Mouse (Mus musculus): ENCODE measurements at regions not wholly inside any gene's neighbourhood (a gene's known extent, or its start where the extent isn't known, plus 50 kb on each side); places are given as distances from the start of the nearest gene placed in this dataset.
A peak's percentile ranks its signal among the peaks of the same experiment; 100 is the strongest.

DNA sequence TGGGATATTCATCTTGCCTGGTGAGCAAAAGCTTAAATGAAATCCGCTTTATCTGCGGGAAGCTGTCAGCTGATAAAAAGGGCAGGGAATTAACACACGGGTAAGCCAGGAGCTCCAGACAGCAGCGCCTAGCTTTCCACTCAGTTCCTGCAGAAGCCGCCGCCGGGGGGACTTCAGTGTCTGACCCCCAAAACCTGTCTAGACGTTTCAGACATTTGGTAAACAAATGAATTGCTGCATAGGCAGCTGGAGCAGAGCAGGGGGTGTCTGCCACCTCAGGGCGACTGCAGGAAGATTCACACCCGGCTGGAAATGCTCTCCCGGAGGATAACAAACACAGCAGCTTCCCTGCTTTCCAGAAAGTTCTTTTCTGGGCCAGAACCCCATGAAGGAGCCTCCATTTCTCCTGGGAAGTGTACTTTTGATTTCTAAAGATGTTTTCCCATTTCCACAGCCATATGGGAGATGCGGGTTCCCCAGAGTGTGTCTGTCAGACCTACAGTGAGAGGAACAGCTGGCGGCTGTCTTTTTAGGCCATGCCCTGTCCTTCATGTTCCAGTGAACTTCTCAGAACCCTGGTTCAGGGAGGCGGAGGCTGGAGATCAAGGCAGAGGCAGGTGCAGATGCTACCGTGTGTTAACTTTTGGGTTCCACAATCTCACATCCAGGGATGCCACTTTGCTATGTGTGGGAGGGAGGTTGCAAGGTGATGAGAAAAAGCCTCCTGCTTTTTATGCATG lies 58.7 kb upstream of the Pmepa1 start:
- DNase-seq = no peak

DNA sequence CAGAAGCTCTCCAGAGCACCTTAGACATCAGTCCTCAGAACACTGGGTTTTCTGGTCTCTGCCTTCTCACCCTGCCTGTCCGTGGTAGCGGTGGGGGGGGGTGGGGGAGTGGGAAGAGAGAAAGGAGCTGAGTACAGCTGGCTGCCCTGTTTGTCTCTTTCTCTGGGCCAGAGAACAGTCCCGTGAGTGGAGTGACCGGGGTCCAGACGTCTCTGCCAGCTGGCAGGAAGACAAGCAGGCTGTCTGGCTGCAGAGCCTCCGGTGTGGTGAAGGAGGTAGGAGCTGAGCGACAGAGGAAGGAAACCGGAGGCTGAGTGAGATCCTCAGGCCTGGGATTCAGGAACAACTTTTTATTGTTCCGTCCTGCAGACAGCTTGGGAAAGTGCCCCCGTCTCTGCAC lies 59.5 kb upstream of the Pmepa1 start:
- DNase-seq = peak; percentile 13

DNA sequence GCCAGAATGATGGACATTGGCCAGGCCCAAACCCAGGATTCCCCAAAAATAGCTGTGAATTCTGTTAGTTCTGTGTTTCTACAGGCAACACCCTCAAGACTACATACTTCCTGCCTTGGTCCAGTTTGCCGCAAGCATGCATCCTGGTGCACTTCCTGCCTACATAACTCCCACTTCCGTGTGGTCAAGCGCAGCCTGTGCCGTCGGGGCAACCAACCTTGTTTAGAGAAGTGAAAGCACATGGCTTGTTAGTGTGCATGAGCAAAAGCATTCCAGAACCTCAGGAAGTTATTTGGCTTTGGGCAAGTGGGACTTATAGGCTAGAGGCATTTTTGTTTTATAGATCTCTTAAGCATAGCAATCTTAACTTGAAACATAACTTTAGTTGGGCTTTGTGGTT lies 61.3 kb upstream of the Pmepa1 start:
- no peak for DNase-seq

DNA sequence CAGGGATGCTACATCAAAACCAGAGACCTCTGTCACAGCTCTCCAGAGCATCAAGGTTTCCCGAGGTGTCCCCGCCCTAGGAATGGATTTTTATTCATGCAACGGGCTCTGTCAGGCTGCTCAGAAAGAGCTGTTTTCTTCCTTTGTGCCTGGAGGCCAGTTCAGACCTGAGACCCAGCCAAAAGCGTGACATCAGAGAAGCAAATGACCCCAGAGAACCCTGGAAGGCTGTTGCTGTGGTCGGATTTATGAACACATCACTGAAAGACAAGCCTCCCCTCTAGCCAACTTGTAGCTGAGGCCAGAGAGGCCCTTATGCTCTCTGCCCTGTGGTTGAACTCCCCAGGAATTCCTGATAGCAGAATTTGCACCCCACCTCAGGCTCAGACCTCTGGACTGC lies 62.3 kb upstream of the Pmepa1 start:
- DNase-seq = no peak

DNA sequence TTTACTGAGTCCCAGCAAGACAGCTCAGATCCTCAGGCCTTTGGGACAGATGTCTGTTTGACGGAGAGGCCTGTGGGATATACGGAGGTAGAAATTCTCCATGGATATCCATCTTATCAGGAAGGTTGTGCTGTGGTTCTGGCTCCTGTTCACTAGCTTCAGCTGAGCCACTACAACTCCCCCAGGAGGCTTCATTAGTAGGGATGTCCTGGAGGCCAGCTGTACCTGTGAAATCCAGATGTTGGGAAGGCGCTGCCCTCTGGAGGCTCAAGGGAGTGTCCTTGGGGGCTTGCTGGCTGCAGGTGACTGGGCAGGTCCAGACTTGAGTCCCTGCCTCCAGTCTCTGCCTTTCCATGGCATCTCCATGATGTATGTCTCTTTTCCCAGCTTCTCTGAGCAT lies 62.9 kb upstream of the Pmepa1 start:
- no peak for DNase-seq

DNA sequence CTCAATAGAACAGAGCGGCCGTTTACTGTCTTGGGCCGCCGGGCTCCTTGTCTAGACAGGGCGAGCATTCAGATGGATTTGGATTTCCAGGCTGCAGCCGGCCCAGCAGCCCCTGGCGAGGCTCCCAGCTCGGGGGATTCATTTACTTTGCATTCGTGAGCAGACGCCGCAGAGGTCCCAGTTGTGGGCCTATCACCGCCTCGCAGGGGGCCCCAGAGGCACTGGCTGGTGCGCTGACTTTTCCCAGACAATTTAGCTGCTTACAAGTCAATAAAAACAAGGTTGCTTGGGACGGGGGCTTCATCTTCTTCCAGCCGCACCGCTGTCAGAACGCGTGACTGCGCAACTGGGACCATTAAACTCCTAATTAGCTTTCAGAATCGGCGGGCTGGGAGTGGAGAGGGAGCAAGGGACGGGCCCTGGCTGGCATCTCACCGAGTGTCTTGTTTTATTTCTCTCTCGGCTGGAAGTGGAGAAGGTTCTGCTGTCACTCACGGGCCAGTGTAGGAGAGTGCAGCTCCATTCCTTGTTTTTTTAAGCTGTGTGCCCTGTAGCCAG lies 63.8 kb upstream of the Pmepa1 start:
- peak; percentile 18 for DNase-seq

DNA sequence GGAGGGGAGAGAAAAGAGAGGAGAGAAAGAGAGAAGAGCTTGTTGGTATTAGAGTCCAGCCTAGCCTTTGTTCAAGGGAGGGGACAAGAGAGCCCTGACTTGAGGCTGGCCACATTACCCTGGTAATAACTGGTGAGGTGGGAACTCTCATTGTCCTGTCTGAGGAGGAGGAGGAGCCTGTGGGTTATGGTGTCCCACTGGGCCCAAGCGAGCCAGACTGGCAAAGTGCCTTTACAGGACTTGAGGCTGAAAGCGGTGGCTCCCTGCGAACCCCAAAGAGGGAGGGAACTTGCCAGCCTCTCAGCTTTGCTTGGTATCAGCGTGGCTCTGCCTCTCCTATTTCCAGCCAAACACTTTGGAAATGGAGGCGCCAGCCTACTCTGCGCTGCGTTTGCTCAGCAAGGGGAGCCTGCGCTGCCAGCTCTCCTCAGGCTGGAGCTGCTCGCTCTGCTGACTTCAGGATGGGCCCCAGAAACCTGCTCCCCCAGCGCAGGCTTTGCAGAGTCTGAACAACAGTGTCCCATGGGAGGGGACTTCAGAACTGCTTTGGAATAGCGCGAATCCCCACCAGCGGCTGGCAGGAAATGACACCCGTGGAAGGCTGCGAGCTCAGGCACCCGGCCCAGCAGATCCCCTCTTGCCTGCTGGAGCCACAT lies 66.4 kb upstream of the Pmepa1 start:
- no peak for DNase-seq

DNA sequence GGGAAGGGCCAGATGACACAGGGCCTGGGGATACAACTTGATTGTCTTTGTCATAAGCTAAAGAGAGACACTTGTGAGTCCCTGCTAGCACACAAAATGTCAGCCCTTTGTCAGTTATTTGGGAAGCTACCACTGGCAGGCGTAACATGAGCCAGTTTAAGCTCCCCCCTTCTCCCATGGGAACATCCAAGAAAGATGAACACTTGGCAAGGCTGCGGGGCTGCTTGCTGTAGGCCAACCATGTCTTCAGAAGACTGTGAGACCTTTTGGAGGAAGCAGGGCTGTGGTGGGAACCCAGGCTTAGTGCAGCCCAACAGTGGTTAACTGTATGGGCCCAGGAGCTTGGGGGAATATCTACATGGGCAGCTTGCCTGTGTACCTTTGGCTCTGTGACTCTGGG lies 67.3 kb upstream of the Pmepa1 start:
- DNase-seq = no peak

DNA sequence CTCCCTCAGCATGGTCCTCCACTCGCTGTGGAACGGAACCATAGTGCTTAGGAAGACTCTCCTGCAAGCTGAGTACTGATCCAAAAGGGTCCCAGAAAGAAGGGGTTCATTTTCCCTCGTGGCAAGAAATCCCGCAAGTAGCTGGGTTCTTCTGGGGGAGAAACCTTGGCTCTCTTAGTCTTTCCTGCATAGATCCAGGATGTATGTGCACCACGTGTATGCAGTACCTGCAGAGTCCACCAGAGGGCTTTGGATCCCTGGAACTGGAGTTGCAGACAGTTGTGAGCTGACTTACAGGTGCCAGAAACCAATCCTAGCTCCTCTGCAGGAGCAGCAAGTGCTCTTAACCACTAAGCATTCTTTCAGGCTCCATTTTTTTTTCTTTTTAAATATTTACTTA lies 67.9 kb upstream of the Pmepa1 start:
- DNase-seq = no peak

DNA sequence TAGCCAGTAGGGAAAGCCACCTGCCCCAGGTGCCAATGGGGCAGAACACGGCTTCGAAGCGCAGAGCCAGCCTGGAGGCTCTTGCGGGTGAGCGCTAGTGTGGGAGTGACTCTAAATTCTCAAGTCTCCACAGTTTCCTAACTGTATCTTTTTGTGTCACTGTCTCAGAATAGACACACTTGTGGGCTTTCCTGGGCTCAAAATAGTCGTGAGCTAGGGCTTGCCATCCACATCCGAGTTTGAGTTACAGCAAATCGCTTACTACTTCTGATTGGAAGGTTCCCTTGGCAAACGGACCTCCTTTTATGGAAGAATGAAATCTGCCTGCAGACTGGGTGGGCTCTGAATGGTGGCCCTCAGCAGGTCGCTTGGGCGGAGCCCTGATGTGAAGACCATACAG lies 71.0 kb upstream of the Pmepa1 start:
- no peak for DNase-seq

DNA sequence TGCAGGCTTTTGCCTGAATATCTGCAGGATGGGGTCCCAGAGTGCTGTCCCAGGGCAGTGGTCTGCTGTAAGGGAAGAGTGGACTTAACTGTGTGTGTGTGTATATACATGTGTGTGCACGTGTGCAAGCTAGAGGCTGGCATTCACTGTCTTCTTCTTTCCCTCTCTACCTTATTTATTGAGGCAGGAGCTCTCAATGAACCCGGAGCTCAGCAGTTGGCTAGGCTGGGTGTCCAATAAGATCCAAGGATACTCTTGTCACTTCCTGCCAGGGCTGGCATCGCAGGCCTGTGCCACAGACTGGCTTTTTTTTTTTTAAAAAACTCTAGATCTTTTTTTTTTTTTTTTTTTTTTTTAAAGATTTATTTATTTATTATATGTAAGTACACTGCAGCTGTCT lies 72.4 kb upstream of the Pmepa1 start:
- no peak for DNase-seq

DNA sequence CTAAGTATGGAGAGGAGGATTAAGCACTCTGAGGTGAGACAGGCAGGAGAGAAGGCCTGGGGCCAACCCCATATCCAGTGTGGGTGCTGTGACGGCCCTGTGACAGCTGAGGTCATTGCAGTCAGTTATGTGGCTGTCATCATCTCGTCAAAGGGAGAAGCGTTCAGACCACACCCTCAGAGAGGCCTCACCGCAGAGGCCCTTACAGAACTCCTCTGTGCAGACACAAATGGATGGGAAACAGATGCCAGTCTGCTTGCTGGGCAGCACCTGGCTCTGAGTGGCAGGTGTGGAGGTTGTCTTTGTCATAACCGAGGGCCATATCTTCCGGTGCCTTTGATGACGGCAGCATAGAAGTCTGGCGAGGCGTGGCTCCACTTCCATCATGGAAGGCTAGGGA lies 73.2 kb upstream of the Pmepa1 start:
- DNase-seq = no peak

DNA sequence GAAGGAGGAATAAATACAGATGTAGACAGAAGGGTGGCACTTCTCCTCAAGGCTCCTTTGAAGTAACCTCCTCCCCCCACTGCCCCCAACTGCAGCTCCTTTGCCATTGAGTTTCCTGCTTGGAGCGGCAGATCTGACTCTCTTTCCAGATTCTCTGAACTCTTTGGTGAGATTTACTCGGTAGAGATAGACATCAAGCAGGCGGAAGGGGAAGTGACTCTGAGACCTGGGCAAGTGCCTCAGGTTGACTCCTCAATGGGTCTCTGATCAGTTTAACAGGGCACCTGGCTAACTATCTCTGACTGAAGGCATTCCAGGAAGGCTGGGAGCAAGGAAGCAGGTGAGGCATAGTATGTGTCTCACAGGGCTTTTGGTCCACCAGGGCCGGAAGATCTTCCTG lies 73.6 kb upstream of the Pmepa1 start:
- no peak for DNase-seq

DNA sequence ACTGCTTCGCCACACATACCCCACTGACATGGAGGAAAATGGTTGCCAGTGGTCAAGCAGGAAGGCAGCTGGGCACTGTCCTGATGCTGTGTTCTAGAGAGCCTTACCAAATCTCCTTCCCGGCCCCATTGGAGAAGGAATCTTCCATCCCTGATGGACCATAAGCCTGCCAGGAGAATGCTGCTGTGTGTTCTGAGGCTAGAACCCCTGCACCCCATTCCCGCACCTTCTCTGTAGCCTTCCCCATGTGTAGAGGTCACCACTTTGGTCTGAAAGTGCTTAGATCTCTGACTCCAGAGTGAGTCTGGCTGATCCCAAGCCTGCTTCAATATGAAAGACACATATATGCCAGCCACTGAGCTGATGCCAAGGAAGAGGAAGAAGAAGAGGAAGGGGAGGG lies 74.1 kb upstream of the Pmepa1 start:
- no peak for DNase-seq

DNA sequence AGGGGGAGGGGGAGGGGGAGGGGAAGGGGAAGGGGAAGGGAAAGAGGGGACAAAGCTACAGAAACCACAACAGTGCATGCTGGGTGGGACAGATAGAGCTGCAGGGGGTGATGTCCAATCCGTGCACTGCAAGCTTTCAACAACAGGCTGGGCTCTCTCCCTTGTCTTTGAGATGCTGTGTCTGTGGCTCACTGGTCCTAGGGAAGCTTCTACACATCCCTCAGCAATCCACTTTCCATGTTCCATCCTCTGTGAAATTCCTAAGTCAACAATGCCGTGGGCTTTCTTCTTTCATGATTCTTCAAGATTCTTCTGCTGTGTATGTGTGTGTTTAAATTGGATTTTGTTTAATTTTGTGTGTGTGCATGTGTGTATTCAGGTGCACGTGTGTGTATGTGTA lies 74.5 kb upstream of the Pmepa1 start:
- DNase-seq = no peak

DNA sequence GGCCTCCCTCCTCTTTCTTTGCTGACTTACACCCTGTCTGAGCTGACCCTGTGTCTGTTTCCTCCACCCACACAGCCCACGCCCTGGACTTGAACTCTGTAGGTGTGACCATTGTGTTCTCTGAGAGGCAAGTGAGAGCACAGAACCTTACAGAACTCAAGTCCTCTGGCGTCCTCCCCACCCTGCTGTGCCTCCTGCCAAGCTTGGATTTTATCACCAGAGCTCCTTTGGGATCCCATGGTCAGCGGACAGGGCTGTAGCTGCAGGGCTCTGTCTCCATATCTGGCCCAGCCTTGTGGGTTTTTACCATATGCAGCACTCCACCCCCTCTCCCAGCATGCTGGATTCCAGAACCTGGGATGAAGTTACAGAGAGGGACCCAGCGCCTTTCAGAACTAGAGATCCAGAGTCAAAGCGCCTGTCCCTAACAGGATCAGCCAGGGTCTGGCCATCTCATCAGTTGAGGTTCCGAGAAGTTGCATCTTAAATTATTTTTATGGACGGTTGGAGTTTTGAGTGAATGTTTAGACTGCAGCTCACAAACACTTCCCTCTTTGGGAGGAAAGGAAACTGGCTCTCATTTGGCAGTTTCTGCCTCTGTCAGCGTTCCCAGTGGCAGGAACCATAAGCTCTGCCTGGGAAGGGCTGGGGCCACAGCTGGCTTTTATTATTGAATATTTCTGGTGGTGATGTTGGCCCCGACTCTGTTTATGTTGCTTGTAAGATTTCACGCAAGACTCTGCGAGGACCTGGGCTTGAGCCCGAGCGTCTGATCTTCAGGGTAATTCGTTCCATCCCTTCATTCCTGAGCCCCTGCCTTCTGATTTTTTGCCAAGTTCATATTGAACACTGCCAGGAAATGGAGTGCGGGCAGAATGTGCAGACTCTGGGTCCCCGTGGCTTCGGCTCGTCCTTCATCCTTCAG lies 75.8 kb upstream of the Pmepa1 start:
- DNase-seq = no peak

DNA sequence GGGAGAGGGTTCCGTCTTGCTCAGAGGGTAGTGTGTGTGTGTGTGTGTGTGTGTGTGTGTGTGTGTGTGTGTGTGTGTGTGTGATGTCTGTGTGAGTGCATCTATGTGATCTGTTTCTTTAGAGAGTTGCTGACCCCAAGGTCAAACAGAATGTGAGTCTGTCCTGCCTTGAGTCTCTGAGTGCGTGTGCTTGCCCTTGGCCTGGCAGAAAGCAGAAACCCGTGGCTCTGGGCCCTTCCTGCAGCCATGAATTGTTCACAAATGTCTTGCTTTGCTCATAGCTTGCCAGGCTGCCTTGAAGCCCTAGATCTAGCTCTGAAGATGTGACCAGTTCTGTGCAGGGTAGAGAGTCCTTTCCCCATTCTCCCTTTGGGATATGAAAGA lies 76.4 kb upstream of the Pmepa1 start:
- no peak for DNase-seq

DNA sequence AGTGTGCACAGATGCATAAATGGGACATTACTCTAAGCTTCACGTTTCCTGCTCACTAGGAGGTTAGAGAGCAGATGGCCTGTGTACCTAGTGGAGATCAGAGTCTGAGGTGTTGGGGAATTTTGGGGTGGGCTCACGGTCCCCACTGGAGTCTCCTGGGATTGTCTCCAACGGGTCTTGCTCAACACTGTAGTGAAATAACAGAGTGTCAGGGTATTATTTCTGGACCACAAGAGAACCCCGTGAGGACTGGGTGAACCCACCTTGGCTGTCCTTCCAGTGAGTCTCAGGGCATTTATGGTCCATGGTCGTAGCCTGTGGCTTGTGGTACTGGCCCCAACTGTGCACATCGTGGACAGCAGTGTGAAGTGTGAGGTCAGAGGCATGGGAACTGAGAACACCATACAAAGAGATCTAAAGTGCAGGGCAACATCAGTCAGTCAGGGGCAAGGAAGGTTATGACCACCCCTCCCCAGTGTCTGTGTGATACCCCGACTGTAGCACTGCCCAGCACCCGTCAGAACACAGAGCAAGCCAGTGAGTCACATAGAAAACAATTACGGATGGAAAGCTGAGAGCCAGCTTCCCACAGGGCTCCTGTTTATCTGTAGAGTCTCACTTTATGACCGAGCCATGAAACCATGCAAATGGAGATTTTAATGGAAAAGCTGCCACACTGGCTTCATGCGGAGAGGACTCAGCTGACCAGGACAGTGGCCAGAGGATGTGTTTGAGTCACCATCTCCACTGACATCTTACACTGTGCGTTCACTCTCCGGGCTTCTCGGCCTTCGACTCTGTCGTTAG lies 77.3 kb upstream of the Pmepa1 start:
- no peak for DNase-seq

DNA sequence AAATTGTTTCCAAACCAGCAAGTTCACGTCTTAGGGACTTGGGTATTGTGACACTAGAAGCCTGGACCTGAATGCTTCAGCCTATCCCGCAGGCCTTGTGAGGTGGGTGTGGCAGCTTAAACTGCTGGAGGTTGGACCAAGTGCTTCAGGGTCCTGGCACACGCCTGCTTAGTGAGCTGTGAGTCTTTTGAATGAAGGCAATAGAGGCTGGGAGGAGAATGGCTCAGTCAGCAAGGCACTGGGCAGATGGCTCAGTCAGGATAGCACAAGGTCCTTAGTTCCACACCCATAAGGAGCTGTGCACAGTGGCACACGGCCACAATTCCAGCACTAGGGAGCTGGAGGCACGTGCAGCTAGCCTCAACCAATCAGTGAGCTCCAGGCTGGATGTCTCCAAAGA lies 80.5 kb upstream of the Pmepa1 start:
- no peak for DNase-seq

DNA sequence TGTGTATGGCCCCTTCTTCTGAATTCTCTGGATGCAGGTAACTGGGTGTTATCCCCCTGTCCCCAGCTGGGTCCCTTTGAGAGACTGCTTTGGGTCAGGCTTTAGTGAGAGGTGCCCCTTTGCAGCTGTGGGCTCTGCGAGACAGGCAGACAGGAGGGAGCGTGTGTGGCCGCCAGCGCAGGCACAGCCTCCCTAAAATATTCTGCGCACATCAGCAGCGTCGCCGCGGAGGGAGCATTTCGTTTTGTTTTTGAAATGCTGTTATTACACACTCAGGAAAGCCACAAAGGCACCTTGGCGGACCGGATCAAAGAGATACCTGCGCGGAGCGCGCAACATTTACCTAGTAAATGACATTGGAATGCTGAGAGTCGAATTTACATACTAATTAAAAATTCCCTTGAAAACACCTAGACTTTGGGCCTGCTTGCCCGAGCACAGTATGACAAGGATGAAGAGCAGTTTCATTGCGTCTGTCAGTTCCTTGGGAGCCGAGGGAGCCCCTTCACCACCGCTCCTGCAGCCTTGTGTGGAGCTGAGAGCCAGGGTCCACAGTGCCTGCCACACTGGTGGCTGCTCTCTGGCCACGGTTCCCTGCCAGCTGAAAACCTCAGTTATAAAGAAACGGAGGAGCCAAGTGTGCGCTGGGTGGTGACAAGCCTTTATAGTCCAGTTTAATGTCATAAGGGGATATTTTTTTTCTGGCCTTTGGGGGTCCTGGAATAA lies 89.3 kb upstream of the Pmepa1 start:
- DNase-seq = no peak

DNA sequence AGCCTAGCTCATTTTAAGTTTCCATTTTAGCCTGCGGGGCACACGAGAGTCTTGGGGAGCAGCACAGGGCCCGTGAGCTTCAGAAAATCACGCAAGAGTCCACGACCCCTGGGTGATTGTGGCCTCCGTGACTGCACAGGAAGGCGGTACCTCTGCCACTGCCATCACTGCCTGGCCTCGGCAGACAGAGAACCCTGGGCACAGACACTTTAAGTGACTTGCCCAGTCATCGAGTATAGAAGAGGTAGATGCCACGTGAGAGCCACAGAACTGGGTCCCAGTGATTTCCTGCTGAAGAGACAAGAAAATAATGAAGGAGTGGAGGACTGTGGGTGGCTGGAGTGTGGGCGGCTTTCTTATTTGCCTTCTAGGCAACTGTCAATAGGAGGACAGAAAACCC lies 90.4 kb upstream of the Pmepa1 start:
- DNase-seq = no peak

DNA sequence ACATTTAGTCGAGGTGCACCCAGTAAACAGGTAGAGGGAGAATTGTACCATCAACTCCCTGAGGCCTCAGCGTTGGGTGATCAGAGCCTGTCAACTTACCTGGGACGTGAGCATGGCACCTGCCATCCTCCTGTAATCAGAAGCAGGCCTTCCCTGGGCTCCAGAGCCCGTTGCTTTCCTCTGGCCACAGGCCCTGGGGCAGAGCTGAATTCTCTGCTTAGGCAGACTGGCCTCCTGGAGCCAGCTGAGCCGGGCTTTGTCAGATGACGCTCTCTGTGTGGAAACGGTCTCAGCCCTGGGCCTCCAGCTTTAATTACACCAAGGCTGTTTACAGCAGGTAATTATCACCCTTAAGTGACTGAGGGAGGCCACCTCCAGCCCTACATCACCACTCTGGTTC lies 92.6 kb upstream of the Pmepa1 start:
- DNase-seq = no peak

Data from cerebellum, adult 9-11 months (tissue).